Mouse (Mus musculus) CD4-positive, CD25-positive, alpha-beta regulatory T cell, adult 4 months (primary cell): ENCODE measurements at regions not wholly inside any gene's neighbourhood (a gene's known extent, or its start where the extent isn't known, plus 50 kb on each side); places are given as distances from the start of the nearest gene placed in this dataset.

Experiments used
- ATAC-seq: one replicate; pipeline ENCODE4 v1.8.0; 2017

GRCm38 (mm10) chr1:43371863-43372262 is 72.5 kb upstream of the Nck2 start:
- ATAC-seq: no peak

GRCm38 (mm10) chr1:43374946-43375345 is 69.4 kb upstream of the Nck2 start:
- ATAC-seq: no peak

- peak; percentile 37 for ATAC-seq
Measured at GRCm38 (mm10) chr1:43375851-43376250, 68.5 kb upstream of the Nck2 start.

GRCm38 (mm10) chr1:43377491-43378263 is 66.7 kb upstream of the Nck2 start:
- ATAC-seq: no peak

GRCm38 (mm10) chr1:43385008-43385407 is 59.4 kb upstream of the Nck2 start:
- no peak for ATAC-seq

GRCm38 (mm10) chr1:43394035-43394434 is 50.3 kb upstream of the Nck2 start:
- no peak for ATAC-seq
